Mouse (Mus musculus) left cerebral cortex, adult 9 months (tissue): ENCODE measurements around the gene Epha1.

Experiments
- DNase-seq, 2 experiments: peaks; one replicate each; pipeline ENCODE4 v3.0.0; 2022; ENCODE audit warnings: low spot score in 2 of 2

Epha1 gene

DNA sequence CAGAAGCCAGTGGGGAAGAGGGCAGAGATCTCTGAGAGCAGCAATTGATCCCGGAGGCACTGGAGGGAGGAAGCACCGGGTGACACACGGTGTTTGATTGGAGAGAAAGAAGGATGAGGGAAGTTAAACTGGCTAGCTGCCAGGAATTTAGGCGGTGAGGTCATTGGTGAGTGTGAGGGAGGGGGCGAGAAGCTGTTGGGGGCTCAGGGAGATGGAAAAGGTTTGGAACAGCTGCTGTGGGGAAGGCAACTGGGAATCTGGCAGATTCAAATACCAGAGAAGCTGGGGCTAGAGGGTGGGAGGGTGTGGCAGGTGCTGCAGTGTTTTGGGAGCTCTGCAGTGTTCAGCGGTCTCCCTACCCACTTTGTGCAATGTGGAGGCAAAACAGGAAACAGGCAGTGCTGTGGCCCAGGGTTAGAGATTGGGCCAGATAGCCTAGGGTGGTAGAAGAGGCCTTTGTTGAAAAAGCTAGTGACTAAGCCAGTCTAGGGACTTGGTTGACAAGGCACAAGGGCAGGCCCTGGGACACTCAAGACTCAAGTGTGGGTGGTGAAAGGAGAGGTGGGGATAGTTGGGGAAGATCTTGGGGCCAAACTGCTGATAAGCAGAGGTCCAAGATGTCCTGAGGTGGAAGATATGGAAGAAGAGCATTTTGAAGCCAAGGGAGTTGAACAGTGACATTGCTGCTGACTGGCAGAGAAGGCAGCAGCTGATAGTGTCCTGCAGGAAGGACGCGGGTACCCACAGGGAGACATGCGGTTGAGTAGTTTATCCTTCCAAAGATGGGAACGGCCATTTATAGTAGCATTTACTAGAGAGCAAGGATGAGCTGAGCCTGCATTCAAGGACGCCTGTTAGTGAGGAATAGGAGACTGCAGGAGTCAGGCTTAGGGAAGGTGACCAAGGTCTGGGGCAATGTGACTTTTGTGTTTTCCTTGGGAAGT is 18.7 kb downstream of the Epha1 start:
- DNase-seq: no peak

DNA sequence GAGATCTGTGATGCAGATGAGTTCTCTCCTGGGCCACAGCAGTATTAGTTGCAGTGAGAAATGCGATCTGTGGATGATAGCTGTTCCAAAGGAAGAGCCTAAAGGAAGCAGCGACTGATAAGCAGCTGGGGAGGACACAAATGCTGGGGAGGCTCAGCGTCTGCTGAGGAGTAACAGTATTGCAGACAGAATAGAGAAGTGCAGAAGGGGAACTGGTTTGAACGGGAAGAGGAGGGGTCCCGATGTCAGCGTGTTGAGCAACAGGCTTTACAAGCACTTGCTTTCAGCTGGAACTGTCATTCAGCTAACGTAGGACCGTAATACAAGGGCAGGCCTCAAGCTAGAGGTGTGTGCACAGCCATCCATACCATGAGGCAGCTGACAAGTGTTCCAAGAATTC is 19.9 kb downstream of the Epha1 start:
- no peak for DNase-seq

DNA sequence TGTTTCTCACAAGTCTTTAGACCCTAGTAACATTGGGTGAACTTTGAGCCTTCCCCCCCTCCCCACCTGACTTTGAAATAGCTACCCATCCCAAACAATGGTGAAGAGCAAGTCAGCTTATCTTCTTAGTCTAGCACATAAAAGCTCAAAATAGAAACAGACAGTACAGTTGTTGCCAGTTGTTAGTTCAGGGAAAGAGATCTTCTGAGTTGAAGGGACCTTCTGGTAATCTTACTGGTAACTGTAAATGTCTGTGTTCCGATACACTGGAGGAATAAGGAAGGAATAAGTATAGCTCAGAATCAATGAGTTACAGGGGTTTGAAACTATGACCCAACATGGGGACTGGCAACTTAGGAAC is 20.6 kb downstream of the Epha1 start:
- no peak for DNase-seq

DNA sequence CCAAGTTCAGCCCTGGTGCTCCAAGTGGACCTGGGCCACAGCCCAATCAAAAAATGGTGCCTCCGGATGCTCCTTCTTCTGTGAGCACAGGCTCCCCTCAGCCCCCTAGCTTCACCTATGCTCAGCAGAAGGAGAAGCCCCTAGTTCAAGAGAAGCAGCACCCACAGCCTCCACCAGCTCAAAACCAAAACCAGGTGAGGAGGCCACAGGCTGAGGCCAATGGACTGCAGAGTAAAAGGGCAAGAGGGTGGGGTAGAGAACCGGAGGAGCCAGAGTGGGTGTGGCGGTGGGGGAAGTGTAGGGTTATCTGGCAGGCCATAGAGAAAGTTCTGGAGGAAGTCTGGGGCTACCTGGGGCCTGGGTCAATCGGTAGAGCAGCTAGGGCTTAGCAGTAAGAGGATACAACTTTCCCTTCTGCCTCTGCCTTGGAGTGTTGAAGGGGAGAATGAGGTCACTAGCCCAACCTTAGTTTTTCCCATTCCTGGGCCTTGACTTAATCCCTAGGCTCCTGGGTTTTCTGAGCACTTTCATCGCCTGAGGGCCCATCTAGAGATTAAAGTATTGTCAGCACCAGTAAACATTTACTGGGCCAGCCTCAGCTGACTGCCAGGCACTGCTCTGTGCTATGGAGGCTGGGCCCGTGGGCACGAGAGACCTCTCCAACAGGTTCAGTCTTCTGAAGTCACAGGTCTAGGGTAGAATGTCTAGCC is 21.1 kb downstream of the Epha1 start:
- no peak for DNase-seq

DNA sequence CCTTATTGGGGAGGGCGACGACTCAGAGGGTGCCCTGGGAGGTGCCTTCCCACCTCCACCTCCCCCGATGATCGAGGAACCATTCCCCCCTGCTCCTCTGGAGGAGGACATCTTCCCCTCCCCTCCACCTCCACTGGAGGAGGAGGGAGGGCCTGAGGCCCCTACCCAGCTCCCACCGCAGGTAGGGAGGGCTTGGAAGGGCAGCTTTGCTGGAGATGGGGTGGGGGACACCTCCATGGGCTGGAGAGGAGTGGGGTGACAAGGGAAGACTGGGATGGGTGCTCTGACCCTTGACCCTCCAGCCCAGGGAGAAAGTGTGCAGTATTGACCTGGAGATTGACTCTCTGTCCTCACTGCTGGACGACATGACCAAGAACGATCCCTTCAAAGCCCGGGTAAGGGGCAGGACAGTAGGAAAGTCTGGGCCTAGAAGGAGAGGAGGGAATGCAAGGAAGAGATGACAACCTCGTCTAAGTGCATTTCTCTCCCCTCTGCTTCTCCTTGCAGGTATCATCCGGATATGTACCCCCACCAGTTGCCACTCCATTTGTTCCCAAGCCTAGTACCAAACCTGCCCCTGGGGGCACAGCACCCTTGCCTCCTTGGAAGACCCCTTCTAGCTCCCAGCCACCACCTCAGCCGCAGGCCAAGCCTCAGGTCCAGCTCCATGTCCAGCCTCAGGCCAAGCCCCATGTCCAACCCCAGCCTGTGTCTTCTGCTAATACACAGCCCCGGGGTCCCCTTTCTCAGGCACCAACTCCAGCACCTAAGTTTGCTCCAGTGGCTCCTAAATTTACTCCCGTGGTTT is 21.9 kb downstream of the Epha1 start:
- no peak for DNase-seq

DNA sequence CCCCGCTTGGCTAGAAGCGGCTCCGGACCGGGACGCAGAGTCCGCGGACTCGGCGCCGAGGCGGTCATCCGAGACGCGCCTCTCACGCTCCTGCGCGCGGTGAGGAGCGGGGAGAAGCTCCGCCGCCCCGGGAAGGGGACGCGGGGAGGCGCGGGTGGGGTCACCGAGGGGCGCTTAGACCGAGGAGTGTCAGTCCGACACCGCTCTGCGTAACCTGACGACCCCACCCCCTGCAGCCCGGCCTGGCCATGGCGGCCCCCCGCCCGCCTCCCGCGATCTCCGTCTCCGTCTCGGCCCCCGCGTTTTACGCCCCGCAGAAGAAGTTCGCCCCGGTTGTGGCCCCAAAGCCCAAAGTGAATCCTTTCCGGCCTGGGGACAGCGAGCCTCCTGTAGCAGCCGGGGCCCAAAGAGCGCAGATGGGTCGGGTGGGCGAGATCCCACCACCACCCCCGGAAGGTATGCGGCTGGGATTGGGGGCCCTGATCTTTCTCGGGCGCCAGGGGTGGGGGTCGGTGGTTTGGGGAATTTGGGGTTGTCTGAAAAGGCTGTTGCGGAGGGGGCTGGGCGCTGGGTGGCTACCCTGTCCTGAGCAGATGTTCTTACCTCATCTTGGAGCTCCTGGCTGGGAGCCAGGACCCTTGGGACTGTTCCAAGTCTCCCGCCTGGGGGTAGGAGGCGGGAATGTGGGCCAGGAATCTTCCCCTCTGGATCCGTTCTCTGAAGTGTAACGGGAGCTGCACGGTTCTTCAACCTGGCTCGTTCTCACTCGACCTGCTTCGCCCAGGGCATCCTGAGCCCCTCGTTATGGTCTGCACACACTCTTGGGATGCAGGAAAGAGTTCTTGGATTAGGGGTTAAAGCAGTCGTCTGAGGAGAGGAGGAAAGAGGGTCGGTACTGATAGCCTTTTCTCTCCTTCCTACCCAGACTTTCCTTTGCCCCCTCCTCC is 22.8 kb downstream of the Epha1 start:
- peak in 1 of 2 experiments; percentile 76 for DNase-seq

DNA sequence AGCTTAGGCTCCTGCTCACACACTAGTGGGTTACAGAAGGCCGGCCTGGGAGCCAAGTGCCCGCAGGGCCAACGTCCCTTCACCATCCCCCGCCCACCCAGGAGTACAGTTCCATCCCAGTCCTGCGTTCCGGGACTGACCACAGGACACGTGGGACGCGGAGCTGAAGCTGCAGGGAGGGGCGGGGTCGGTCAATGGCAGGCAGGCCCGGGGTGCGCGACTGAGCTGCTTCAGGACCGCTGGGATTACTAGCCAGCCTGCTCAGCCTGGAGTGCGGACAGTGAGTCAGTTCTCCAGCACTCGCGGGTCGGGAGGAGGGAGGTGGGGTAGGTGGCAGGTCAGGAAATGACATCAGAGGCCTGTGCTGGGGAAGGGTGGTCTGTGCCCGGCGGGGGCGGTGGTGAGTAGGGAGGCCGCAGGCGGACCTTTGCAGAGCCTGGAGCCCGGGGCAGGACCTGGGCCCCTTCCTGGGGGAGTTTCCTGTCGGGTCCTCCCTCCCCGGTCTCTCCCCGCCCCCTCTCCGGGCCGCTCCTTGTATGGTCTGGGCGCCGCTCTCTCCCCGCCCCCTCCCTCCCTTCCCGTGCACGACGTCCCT is 23.5 kb downstream of the Epha1 start, which contains the start of gene Zyx:
Zyx (plus strand) TSS at position 205 of the 595 bp plus-strand sequence.
- peak; percentile 76 to 84 for DNase-seq

DNA sequence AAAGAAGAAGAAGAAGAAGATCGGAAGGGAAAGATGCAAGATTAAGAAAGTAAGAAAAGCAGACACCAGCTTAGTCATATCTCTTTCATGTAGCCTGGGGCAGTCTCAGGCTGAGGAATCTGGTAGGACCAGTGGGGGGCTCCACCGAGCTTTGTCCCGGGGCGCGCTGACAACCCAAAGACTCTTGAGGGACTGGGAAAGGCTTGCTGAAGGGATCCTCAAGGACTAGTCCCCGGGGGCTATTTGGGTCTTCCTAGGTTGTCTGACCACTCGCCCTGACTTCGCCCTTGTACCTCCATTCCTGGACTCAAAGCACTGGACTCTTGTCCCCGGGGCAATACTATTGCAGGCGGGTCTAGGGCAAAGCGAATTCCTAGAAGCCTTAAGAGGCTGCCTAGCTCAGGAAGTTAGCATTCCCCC is 24.1 kb downstream of the Epha1 start:
- peak in 1 of 2 experiments; percentile 80 for DNase-seq

DNA sequence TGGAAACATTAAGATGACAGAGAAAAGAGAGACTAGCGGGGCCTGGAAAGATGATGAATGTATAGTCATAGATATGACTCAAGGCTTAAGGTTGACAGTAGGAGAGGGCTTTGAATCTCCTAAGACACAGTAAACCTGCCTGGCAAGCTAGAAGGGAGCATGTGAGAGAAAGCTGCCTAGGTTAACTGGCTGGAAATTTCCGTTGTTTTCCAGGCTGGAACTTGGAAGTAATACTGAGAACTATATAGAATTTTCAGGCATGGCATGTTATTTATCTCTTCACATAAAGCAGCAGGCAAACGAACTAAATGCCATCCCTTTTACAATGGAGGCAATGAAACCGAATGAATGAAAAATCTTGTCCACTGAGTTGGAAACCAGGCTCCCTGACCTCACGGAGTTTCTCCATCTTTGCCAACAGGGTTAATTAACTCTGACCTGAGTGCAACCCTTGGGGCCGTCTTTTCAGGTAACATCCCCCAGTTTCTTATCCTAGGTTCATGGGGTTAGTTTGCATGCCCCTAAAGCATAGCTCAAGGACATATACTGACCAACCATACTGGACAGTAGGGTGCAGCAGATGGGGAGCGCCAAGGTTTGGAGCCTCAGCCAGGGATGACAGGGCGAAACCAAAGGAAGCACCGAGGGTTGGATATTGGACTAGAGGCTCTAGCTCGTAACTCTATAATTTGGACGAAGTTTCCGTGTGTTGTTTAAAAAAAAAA is 24.6 kb downstream of the Epha1 start:
- DNase-seq: no peak

DNA sequence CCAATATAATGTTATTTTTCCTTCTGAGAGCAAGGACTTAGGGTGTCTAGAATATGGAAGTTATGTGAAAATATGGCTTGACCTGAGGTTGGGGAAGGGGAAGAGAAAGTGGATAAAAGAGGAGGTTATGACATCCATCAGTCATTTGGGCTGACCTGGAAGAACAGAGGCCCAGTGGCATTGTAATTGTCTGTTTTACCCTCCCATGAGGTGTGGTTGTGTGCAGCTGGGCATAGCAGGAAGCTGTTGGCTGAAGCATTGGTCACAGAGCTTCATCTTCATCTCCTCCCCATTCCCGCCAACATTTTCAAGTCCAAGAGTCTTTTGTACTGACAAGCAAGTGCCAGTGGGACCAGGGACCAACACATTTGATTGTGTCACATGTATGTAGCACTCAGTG is 28.8 kb downstream of the Epha1 start:
- no peak for DNase-seq

DNA sequence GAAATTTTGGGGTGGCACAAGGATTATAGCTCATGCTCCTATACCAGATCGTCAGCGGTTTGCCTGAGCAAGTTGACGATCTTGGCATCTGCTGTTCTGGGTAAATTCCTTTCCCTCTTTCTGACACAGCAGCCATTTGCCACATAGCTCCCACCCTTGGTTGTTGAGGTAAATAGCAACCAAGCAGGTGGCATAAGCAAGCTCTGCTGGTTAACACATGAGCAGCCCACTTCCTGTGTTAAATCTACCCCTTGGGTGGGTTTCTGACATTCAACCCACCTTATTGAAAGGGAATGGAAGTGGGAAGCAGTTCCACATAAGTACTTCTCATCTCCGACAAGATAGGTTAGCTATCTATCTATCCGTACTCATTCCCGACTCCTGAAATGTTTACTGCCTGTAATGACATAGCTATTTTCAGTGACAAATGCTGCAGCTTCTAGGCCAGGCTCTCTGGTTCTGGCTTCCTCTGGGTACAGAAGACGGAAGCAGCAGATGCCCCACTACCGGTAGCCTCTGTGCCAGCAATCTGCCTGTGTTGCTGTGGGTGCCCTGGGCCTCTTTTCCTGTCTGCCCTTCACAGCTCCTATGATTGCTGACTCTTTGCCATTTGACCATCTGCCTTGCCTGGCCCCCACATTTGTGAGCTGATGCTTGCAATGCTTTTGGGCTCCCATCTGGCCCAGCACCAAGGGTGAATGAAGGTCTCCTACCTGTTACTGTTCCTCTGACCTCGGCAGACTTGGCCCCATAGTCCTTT is 29.5 kb downstream of the Epha1 start:
- no peak for DNase-seq

DNA sequence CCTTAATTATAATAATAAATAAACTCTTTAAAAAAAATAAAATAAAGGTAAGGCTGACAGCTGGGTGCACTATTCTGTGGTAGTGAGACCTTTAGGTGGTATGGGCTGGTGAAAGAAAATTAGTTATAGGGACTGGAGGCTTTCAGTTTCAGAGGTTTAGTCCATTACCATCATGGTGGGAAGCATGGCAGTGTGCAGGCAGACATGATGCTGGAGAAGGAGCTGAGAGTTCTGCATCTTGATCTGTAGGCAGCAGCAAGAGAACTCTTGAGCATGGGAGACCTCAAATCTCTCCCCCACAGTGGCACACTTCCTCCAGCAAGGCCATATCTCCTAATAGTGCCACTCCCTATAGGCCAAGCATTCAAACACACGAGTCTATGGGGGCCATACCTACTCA is 30.9 kb downstream of the Epha1 start:
- DNase-seq: no peak

DNA sequence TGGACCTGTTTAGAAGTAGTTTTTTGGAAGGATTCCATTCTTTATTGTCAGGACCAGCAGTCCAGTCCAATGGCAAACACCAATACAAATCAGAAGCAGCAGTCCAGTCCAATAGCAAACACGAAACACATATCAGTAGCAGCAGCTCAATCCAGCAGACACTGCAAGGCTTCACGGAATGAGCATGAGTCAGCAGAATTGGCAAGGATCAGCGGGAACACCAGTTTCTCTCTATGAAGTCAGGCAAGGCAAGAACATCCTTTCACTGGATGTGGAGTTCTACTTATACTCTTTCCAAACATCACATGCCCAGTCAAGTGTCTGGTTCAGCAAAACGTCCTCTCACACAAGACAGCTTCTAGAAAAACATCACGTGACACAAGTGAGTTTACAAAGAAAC is 33.1 kb downstream of the Epha1 start:
- DNase-seq: no peak

DNA sequence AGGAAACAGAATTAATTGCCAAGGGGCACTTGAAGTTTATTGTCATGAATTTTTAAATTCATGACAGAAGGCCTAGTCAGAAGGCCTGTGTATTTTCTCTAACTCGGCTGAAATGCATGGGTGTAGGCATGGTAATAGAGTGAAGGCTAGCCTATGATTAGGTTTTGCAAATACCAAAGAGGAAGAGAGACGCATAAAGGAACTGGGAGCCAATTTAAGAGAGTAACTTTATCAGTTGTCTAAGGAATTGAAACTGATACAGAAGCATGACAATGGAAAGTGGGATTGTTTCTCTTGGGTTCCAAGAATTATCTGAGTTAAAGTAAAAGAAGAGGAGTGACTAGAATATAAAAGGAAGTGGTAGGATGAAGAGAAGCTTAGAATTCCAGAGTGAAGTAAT is 33.9 kb downstream of the Epha1 start:
- DNase-seq: no peak

DNA sequence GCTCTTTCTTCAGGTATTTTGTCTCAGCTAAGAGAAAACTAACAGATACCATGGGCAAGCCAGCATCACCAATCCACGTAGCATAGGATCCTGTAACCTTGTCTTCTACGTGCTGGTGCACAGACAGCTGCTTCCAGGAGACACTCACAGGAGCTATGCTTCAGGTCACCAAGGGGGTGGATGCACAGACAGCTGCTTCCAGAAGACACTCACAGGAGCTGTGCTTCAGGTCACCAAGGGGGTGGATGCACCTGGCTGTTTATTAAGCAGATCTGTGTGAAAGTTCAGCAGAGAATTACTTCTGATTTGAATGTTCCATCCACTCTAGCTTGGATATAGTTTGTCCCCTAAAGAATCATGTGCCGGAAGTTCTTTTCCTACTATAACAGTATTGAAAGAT is 42.1 kb downstream of the Epha1 start:
- DNase-seq: no peak

DNA sequence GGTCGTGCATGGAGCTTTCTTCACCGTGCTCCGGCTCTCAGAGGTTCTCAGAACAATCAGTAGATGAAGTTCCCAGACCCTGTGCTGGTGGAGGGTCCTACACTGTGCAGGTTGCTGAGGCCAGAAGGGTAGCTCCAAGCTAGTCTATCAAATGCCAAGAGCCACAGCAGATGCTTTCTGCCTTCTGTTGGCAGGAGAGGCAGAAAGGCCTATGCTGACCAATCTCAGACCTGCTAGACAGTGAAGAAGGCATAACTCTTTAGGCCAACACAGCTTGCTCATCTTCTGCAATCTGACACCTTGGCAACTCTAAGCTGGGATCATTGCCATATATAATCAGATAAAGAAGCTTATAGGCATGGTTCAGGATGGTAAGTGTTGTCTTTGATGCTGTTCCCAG is 42.9 kb downstream of the Epha1 start:
- DNase-seq: no peak

DNA sequence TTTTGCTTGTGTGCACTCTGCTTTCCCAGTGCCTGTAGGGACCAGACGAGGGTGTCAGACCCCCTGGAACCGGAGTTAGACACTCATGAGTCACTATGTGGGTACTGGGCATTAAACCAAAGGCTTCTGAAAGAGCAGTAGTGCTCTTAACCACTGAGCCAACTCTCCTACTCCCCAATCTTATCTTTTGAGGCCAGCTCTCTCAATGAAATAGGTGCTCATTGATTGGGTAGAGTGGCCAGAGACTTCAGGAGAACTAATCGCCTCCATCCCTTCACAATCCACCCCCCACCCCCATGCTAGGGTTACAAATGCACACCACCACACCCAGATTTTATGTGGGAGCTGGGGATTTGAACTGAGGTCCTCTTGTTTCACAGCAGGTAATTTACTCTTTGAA is 44.3 kb downstream of the Epha1 start:
- no peak for DNase-seq

DNA sequence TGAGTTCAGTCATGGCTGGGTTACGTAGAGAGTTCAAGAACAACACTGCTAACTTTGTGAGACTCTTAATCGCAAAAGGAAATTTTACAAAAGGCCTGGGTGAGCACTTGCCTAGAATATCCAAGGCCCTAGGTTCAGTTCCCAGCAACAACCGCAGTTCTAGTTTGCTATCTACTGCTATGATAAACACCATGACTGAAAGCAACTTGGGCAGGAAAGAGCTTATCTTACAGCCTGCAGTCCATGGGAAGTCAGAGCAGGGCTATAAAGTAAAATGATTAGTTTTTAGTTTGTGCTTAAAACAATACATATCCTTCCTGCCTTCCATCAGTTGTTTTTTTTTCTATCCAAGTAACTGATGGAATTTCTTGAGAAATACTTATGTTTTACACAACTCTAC is 46.6 kb downstream of the Epha1 start:
- no peak for DNase-seq

DNA sequence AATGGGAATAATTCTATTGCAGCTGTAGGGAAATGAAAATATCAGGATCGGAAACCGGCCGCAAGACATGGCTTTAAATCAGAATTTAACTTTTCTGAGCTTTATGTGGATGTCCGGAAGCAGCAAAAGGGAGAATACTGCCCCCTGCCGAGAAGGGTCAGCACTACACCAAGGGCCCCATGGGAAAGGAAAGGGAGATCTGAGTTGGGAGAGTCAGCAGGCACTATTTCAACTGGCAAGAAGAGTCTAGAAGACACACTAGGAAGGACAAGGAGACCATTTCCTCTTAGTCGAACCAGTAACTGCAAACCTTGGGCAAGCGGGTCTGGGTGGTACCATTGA is 47.8 kb downstream of the Epha1 start:
- DNase-seq: peak in 1 of 2 experiments; percentile 94
